Mouse (Mus musculus): ENCODE data around the gene Gas7. TPM values are rescaled to one million over a fixed set of nuclear protein-coding genes. Genes with fewer than 3 reads are reported as not detected.
A peak's percentile ranks its signal among the peaks of the same experiment; 100 is the strongest.

The Gas7 gene
- total RNA-seq, 1 experiment: 2.4 TPM

DNA sequence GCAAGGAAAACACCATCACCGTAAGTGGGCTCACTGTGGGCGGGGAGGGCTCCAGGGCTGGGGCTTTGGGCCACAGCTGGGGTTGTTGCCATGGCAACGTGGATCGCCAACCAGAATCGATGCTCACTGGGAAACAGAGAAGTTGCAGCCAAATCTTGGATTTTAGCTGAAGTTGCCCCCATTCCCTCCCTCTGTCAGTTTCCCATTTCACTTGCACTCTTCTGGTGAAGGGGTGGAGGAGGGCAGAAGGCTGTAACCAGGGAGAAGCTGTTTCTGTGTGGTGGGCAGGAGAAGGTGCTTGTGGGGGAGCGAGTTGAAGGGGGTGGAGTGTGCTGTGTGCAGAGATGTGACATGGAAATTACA is 197.6 kb downstream of the Gas7 start:
- Histone ChIP-seq H3K4me3 (ENCODE audit: insufficient read depth in 1 of 2, low read depth in 1 of 2, low read length in 2 of 2, poor library complexity in 1 of 2, severe bottlenecking in 1 of 2) (no peak overlapping the region), H3K9ac (ENCODE audit: insufficient read depth, low read depth, low read length, poor library complexity, severe bottlenecking) (no peak overlapping the region), H3K4me1 (ENCODE audit: control insufficient read depth in 2 of 2, insufficient read depth in 2 of 2, low read length in 2 of 2, poor library complexity in 1 of 2) (peaks cover 7 to 20% of the 10 kb centered on the region in 2 experiments; a peak in 3 of 4 replicates), H3K36me3 (ENCODE audit: control insufficient read depth, insufficient read depth, low read length, poor library complexity, severe bottlenecking) (no peaks in the 10 kb centered on the region), H3K9me3 (ENCODE audit: control insufficient read depth, insufficient read depth, low read depth, low read length) (no peaks in the 10 kb centered on the region), H3K27ac (ENCODE audit: insufficient read depth, low read depth, low read length, poor library complexity, severe bottlenecking) (no peak overlapping the region)
- in situ Hi-C loops (cut with MboI; ENCODE audit: low sequenced_read_pairs in 2 of 2, unreplicated experiment in 2 of 2): no loop called here
- DNase-seq (ENCODE audit: low read depth, low spot score): peak; percentile 17
- TF ChIP-seq ZNF384 (IDR thresholded peaks at IDR 0.05; ENCODE audit: low read depth, low read length) (no peak), CHD2 (IDR thresholded peaks at IDR 0.05; ENCODE audit: low read depth, low read length) (no peak), HCFC1 (IDR thresholded peaks at IDR 0.05; ENCODE audit: borderline replicate concordance, insufficient read depth, low read length) (no peak), MAFK (IDR thresholded peaks at IDR 0.05; ENCODE audit: insufficient read depth, low read depth, low read length) (no peak), ZC3H11A (IDR thresholded peaks at IDR 0.05; ENCODE audit: borderline replicate concordance, low read depth, low read length) (no peak)

DNA sequence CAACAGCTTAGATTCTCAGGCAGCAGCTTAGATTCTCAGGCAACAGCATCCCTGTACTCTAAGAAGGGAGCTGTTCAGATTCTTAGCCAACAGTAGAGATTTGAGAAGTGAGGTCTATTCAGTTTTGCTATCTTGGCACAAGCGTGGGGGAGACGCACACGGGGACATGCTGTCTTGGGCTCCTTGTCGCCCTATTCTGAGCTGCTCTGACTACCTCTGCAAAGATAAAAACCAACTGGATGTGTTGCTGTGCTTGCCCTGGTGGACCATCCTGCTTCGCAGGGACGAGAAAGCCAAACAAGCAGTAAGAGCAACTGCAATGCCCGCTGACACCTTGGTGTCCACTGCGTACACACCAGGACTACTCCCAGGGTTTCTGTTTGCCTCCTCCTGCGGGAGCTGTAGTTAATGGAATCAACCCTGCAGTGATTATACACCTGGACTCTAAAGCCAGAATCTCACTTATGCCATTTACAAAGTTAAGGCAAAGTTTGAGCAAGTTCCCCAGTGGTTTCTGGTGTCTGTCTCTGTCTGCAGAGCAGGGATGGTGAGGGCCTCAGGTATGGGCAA is 198.4 kb downstream of the Gas7 start:
- Histone ChIP-seq H3K9me3 (ENCODE audit: control insufficient read depth, insufficient read depth, low read depth, low read length) (no peaks in the 10 kb centered on the region), H3K27ac (ENCODE audit: insufficient read depth, low read depth, low read length, poor library complexity, severe bottlenecking) (no peak overlapping the region), H3K4me3 (ENCODE audit: insufficient read depth in 1 of 2, low read depth in 1 of 2, low read length in 2 of 2, poor library complexity in 1 of 2, severe bottlenecking in 1 of 2) (no peak overlapping the region), H3K9ac (ENCODE audit: insufficient read depth, low read depth, low read length, poor library complexity, severe bottlenecking) (no peak overlapping the region), H3K36me3 (ENCODE audit: control insufficient read depth, insufficient read depth, low read length, poor library complexity, severe bottlenecking) (no peaks in the 10 kb centered on the region), H3K4me1 (ENCODE audit: control insufficient read depth in 2 of 2, insufficient read depth in 2 of 2, low read length in 2 of 2, poor library complexity in 1 of 2) (peaks cover 7 to 20% of the 10 kb centered on the region in 2 experiments; a peak in 3 of 4 replicates)
- no peak for DNase-seq (ENCODE audit: low read depth, low spot score)
- in situ Hi-C loops (cut with MboI; ENCODE audit: low sequenced_read_pairs in 2 of 2, unreplicated experiment in 2 of 2): no loop called here
- TF ChIP-seq ZC3H11A (IDR thresholded peaks at IDR 0.05; ENCODE audit: borderline replicate concordance, low read depth, low read length) (no peak), HCFC1 (IDR thresholded peaks at IDR 0.05; ENCODE audit: borderline replicate concordance, insufficient read depth, low read length) (no peak), CHD2 (IDR thresholded peaks at IDR 0.05; ENCODE audit: low read depth, low read length) (no peak), ZNF384 (IDR thresholded peaks at IDR 0.05; ENCODE audit: low read depth, low read length) (no peak), MAFK (IDR thresholded peaks at IDR 0.05; ENCODE audit: insufficient read depth, low read depth, low read length) (no peak)

DNA sequence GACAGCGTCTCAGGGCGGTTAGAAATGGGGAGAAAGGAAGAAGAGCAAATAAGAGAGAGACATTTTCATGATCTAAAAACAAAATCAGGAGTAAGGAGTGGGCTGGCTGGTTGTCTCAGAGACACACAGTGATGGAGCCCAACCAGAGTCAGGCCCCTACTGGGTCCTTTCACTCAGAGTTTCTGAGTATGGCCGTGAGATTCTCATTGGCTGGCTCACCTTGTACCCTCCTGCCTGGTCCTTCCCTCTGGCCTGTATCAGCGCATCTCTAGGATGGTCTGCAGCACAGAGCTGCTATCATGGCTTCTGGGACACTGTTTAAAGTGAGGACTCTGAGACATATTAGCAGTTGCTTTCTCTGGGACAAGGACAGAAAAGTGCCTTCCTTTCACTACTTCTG is 199.3 kb downstream of the Gas7 start:
- H3K27ac ChIP-seq (ENCODE audit: insufficient read depth, low read depth, low read length, poor library complexity, severe bottlenecking): no peak overlapping the region
- DNase-seq (ENCODE audit: low read depth, low spot score): no peak
- H3K9ac ChIP-seq (ENCODE audit: insufficient read depth, low read depth, low read length, poor library complexity, severe bottlenecking): no peak overlapping the region
- in situ Hi-C loops (cut with MboI; ENCODE audit: low sequenced_read_pairs in 2 of 2, unreplicated experiment in 2 of 2): no loop called here
- H3K36me3 ChIP-seq (ENCODE audit: control insufficient read depth, insufficient read depth, low read length, poor library complexity, severe bottlenecking): no peaks in the 10 kb centered on the region
- no peaks in the 10 kb centered on the region for H3K9me3 ChIP-seq (ENCODE audit: control insufficient read depth, insufficient read depth, low read depth, low read length)
- H3K4me1 ChIP-seq (ENCODE audit: control insufficient read depth in 2 of 2, insufficient read depth in 2 of 2, low read length in 2 of 2, poor library complexity in 1 of 2): peaks cover 6 to 20% of the 10 kb centered on the region in 2 experiments; a peak in 3 of 4 replicates
- H3K4me3 ChIP-seq (ENCODE audit: insufficient read depth in 1 of 2, low read depth in 1 of 2, low read length in 2 of 2, poor library complexity in 1 of 2, severe bottlenecking in 1 of 2): no peak overlapping the region
- TF ChIP-seq HCFC1 (IDR thresholded peaks at IDR 0.05; ENCODE audit: borderline replicate concordance, insufficient read depth, low read length) (no peak), CHD2 (IDR thresholded peaks at IDR 0.05; ENCODE audit: low read depth, low read length) (no peak), ZC3H11A (IDR thresholded peaks at IDR 0.05; ENCODE audit: borderline replicate concordance, low read depth, low read length) (no peak), MAFK (IDR thresholded peaks at IDR 0.05; ENCODE audit: insufficient read depth, low read depth, low read length) (no peak), ZNF384 (IDR thresholded peaks at IDR 0.05; ENCODE audit: low read depth, low read length) (no peak)

DNA sequence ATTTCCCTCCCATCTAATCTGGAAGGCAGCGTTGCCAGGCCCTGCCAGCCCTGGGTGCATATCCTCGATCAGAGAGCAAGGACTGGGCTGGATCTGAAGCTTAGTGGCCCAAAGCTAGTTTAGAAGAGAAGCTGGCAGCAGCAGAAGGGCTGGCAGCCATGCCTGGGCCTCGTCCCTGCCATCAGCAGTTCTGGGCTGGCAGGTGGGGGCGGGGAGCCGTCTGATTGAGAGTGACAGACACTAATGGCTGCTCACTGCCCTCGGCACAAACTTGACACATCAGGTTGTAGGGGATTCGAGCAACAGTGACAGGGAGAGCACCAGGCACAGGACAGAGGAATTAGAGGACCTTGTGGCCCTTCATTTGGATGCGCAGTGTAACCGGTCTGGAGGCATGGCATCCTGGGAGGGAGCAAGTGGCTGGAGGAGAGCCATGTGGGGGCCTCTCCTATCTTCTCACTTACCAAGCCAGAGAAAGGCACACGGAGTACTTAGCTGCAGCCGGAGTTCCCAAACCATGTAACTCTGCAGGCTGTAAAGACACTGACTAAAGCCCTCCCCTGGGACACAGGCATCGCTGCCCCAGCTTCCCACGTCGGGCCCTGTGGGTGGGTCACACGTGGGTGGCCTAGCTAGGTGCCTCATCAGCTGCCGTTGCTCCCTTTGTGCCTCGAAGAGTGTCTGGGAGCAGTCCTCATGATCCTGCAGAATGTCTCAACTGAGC is 200.2 kb downstream of the Gas7 start:
- H3K9me3 ChIP-seq (ENCODE audit: control insufficient read depth, insufficient read depth, low read depth, low read length): no peaks in the 10 kb centered on the region
- H3K4me1 ChIP-seq (ENCODE audit: control insufficient read depth in 2 of 2, insufficient read depth in 2 of 2, low read length in 2 of 2, poor library complexity in 1 of 2): peaks cover 3 to 17% of the 10 kb centered on the region in 2 experiments; a peak in 3 of 4 replicates
- H3K27ac ChIP-seq (ENCODE audit: insufficient read depth, low read depth, low read length, poor library complexity, severe bottlenecking): no peak overlapping the region
- H3K4me3 ChIP-seq (ENCODE audit: insufficient read depth in 1 of 2, low read depth in 1 of 2, low read length in 2 of 2, poor library complexity in 1 of 2, severe bottlenecking in 1 of 2): no peak overlapping the region
- no peaks in the 10 kb centered on the region for H3K36me3 ChIP-seq (ENCODE audit: control insufficient read depth, insufficient read depth, low read length, poor library complexity, severe bottlenecking)
- in situ Hi-C loops (cut with MboI; ENCODE audit: low sequenced_read_pairs in 2 of 2, unreplicated experiment in 2 of 2): no loop called here
- TF ChIP-seq ZC3H11A (IDR thresholded peaks at IDR 0.05; ENCODE audit: borderline replicate concordance, low read depth, low read length) (no peak), ZNF384 (IDR thresholded peaks at IDR 0.05; ENCODE audit: low read depth, low read length) (no peak), MAFK (IDR thresholded peaks at IDR 0.05; ENCODE audit: insufficient read depth, low read depth, low read length) (no peak), CHD2 (IDR thresholded peaks at IDR 0.05; ENCODE audit: low read depth, low read length) (no peak), HCFC1 (IDR thresholded peaks at IDR 0.05; ENCODE audit: borderline replicate concordance, insufficient read depth, low read length) (no peak)
- DNase-seq (ENCODE audit: low read depth, low spot score): no peak
- no peak overlapping the region for H3K9ac ChIP-seq (ENCODE audit: insufficient read depth, low read depth, low read length, poor library complexity, severe bottlenecking)

All from ES-E14 (cell line).